Mouse (Mus musculus): Measurements from ENCODE around the gene Ncoa4. TPM values are rescaled to one million over a fixed set of nuclear protein-coding genes. Genes with fewer than 3 reads are reported as not detected.
"Not testable (repeated sequence)": the region's sequence is repeated elsewhere in the genome, so short reads cannot be mapped to it uniquely, and the experiment has no call there.

The Ncoa4 gene
- total and polyA plus RNA-seq, 2 experiments, result 39.6 to 134 TPM

DNA sequence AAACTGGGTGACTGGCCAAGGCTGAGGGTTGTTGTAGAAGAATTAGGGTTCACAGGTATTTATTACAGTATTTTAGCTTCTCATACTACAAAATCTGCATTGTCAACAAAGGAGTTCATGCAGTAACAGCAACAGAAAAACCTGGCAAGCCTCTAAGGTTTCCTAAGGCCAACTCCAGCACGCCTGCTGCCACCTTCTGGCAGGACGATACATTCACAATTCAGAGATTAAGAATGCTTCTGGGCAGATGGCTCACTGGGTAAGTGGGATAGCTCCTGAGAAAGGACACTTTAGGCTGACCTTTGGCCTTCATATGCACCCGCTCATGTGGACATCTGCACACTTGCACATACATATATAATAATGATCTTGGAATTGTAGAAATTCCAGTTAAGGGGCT lies 32.8 kb downstream of the Ncoa4 start:
- peaks cover 7% of the 10 kb centered on the region; the same call in 1 of the 2 replicates for H3K79me2 ChIP-seq (ENCODE audit: control insufficient read depth, insufficient read depth, low read length)
- peak; percentile 74 for DNase-seq (ENCODE audit: extremely low read depth, low read depth, low spot score)
- 17% methylated on average over 3 of the region's 3 CpGs for WGBS

DNA sequence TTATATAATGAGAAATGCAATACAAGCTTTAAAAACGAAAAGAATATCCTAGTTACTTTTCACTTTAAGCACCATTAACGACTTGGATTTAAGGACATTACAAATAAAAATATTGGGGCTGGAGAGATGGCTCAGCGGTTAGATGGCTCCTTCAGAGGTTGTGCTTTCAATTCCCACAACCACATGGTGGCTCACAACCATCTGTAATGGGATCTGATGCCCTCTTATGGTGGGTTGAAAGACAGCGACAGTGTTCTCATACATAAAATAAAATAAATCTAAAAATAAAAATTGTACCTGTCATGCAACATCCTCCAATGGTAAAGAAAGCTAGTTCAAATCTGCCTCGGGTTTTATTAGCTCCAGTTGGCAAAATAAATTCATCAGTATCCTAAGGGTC lies 33.9 kb downstream of the Ncoa4 start:
- TF ChIP-seq CTCF (IDR thresholded peaks at IDR 0.05; ENCODE audit: low read depth, low read length), result 0 out of 2 replicates have a peak, but pooled peaks have one; percentile 1
- not testable (repeated sequence) for H3K27ac ChIP-seq (replicated peaks; ENCODE audit: insufficient read depth, low read depth, low read length); DNase-seq (ENCODE audit: extremely low read depth, low read depth, low spot score); H3K27me3 ChIP-seq (ENCODE audit: control insufficient read depth, insufficient read depth, low read length); H3K4me1 ChIP-seq (ENCODE audit: control insufficient read depth, insufficient read depth, low read length); H3K9ac ChIP-seq (ENCODE audit: low read depth, low read length); H3K4me3 ChIP-seq (ENCODE audit: insufficient read depth, low read depth, low read length)
- 78% methylated on average over 5 of the region's 5 CpGs for WGBS
- Histone ChIP-seq H3K36me3 (ENCODE audit: control insufficient read depth, insufficient read depth, low read length) (peaks cover 58% of the 10 kb centered on the region), H3K79me2 (ENCODE audit: control insufficient read depth, insufficient read depth, low read length) (peaks cover 14% of the 10 kb centered on the region; the same call in 1 of the 2 replicates)

More for the DNA sequence above, 32.8 kb downstream of the Ncoa4 start:
- no peak overlapping the region for H3K9ac ChIP-seq (ENCODE audit: low read depth, low read length)
- peak; percentile 80 for TF ChIP-seq CTCF (IDR thresholded peaks at IDR 0.05; ENCODE audit: low read depth, low read length)
- TF ChIP-seq POLR2A (IDR thresholded peaks at IDR 0.05; ENCODE audit: extremely low read depth, insufficient read depth, low read length), result no peak
- no peaks in the 10 kb centered on the region for H3K27me3 ChIP-seq (ENCODE audit: control insufficient read depth, insufficient read depth, low read length)
- no peak overlapping the region for H3K4me3 ChIP-seq (ENCODE audit: insufficient read depth, low read depth, low read length)
- no peaks in the 10 kb centered on the region for H3K4me1 ChIP-seq (ENCODE audit: control insufficient read depth, insufficient read depth, low read length)
- no peak overlapping the region for H3K27ac ChIP-seq (replicated peaks; ENCODE audit: insufficient read depth, low read depth, low read length)
- H3K36me3 ChIP-seq (ENCODE audit: control insufficient read depth, insufficient read depth, low read length), result peaks cover 59% of the 10 kb centered on the region

DNA sequence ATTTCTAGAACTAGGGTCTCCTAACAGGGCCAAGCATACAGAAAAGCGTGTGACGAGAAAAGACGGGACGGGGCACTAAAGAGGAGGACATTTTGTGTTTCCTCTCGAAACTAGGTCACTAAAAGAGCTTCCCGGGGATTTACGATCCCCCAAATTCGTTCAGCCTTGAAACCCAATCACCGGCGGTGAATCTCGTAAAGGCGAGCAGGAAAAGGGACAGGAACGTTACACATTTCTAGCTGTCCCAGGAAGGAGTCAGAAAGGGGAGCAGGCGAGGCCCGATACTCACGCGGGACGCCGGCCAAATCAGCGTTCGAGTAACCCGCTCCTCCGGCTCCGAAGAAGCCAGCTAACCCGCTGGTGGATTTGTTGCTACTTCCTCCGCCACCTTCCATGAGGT lies 41.7 kb downstream of the Ncoa4 start:
- H3K9ac ChIP-seq (ENCODE audit: low read depth, low read length), result peak overlapping the region; percentile 88
- peak overlapping the region; percentile 96 for H3K4me3 ChIP-seq (ENCODE audit: insufficient read depth, low read depth, low read length)
- H3K79me2 ChIP-seq (ENCODE audit: control insufficient read depth, insufficient read depth, low read length), result peaks cover 43% of the 10 kb centered on the region
- H3K27ac ChIP-seq (replicated peaks; ENCODE audit: insufficient read depth, low read depth, low read length), result peak overlapping the region; percentile 94
- H3K4me1 ChIP-seq (ENCODE audit: control insufficient read depth, insufficient read depth, low read length), result peaks cover 18% of the 10 kb centered on the region
- no peaks in the 10 kb centered on the region for H3K27me3 ChIP-seq (ENCODE audit: control insufficient read depth, insufficient read depth, low read length)
- peaks cover 22% of the 10 kb centered on the region for H3K36me3 ChIP-seq (ENCODE audit: control insufficient read depth, insufficient read depth, low read length)
- DNase-seq (ENCODE audit: extremely low read depth, low read depth, low spot score), result peak; percentile 53
- under 1% methylated on average over 26 of the region's 26 CpGs for WGBS
- TF ChIP-seq POLR2A (IDR thresholded peaks at IDR 0.05; ENCODE audit: extremely low read depth, insufficient read depth, low read length) (0 out of 2 replicates have a peak, but pooled peaks have one; percentile 2), CTCF (IDR thresholded peaks at IDR 0.05; ENCODE audit: low read depth, low read length) (no peak)

DNA sequence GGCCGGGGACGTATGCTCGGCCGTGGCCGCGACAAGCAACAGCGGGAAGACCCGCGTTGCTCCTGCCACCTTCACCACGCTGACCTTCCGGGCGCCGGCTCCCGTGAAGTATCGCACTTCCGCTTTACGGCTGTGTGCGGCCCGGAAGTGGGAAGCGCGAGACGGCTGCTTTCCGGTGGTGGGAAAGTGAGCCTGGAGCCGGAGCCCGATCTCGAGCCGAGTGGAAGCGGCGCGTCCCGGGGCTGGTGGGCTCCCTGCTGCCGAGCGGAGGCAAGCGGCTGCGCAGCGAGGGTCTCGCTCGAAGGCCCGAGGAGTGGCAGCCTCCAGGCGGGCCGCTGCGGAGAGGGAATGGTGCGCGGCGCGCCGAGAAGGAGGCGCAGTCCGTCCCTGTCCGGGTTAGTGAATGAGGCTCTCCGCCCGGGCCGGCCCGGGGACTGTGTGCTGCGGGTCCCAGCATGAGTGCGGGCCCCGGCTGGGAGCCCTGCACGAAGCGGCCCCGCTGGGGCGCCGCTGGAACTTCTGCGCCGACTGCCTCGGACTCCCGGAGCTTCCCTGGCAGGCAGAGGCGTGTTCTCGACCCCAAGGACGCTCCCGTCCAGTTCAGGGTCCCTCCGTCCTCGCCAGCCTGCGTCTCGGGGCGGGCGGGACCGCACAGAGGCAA lies 42.3 kb downstream of the Ncoa4 start, which contains the start of the genes Timm23 and Parg:
TSS of gene Timm23 (minus strand) at position 108 of the 661 bp plus-strand sequence.
TSS of gene Parg (plus strand) at position 159 of the 661 bp plus-strand sequence.
- WGBS, result 1% methylated on average over 77 of the region's 77 CpGs
- no peaks in the 10 kb centered on the region for H3K27me3 ChIP-seq (ENCODE audit: control insufficient read depth, insufficient read depth, low read length)
- peak within 1 kb of the TSS; percentile 96 for H3K4me3 ChIP-seq (ENCODE audit: insufficient read depth, low read depth, low read length)
- TF ChIP-seq POLR2A (IDR thresholded peaks at IDR 0.05; ENCODE audit: extremely low read depth, insufficient read depth, low read length) (0 out of 2 replicates have a peak, but pooled peaks have one; percentile 34), CTCF (IDR thresholded peaks at IDR 0.05; ENCODE audit: low read depth, low read length) (no peak)
- peaks cover 43% of the 10 kb centered on the region for H3K79me2 ChIP-seq (ENCODE audit: control insufficient read depth, insufficient read depth, low read length)
- peak within 1 kb of the TSS; percentile 94 for H3K27ac ChIP-seq (replicated peaks; ENCODE audit: insufficient read depth, low read depth, low read length)
- peak within 1 kb of the TSS; percentile 97 for H3K9ac ChIP-seq (ENCODE audit: low read depth, low read length)
- DNase-seq (ENCODE audit: extremely low read depth, low read depth, low spot score), result peak; percentile 75
- H3K36me3 ChIP-seq (ENCODE audit: control insufficient read depth, insufficient read depth, low read length), result peaks cover 19% of the 10 kb centered on the region
- H3K4me1 ChIP-seq (ENCODE audit: control insufficient read depth, insufficient read depth, low read length), result peaks cover 18% of the 10 kb centered on the region

DNA sequence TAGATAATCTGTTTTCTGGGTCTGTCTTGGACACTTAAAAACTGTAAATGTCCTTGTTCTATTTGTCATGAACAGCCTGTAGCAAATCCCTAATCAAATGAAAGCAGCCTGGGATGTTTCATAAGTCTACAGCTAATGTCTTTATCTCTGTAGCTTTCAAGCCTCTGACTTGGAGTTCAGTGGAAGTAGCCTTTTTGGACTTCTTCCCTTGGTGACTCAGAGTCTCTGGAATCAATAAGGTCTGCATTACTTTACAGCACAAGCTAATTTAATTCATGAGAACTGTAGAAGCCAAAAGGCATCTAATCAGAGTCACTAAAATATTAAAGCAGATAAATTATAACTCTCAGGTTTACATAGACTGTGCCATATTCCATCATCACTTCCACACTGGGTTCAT lies 66.9 kb downstream of the Ncoa4 start:
- DNase-seq (ENCODE audit: extremely low read depth, low read depth, low spot score), result peak; percentile 9
- Histone ChIP-seq H3K79me2 (ENCODE audit: control insufficient read depth, insufficient read depth, low read length) (no peaks in the 10 kb centered on the region), H3K9ac (ENCODE audit: low read depth, low read length) (no peak overlapping the region), H3K27me3 (ENCODE audit: control insufficient read depth, insufficient read depth, low read length) (no peaks in the 10 kb centered on the region), H3K4me3 (ENCODE audit: insufficient read depth, low read depth, low read length) (no peak overlapping the region), H3K27ac (replicated peaks; ENCODE audit: insufficient read depth, low read depth, low read length) (no peak overlapping the region), H3K4me1 (ENCODE audit: control insufficient read depth, insufficient read depth, low read length) (no peaks in the 10 kb centered on the region), H3K36me3 (ENCODE audit: control insufficient read depth, insufficient read depth, low read length) (peaks cover 5% of the 10 kb centered on the region; the same call in 1 of the 2 replicates)
- no peak for TF ChIP-seq CTCF (IDR thresholded peaks at IDR 0.05; ENCODE audit: low read depth, low read length)
- TF ChIP-seq POLR2A (IDR thresholded peaks at IDR 0.05; ENCODE audit: extremely low read depth, insufficient read depth, low read length), result no peak

DNA sequence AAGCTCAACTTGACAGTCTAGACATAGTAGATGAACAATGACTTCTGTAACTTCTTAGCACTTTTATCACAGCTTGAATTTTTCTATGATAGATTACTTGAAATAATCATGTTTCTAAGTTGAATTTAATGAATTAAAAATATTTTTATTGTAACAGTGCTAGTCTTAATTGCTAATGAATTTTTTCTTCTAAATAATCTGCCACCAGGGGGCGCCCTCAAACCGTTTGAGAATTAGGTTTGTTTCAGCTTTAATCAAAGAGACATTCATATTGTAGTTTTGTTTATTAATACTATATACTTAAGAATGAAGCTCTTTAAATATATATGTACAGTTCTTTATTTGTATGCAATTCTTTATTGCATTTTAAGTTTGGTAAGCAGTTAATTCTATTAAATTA lies 69.3 kb downstream of the Ncoa4 start:
- WGBS, result 1% methylated on average over 2 of the region's 2 CpGs
- Histone ChIP-seq H3K27ac (replicated peaks; ENCODE audit: insufficient read depth, low read depth, low read length) (no peak overlapping the region), H3K36me3 (ENCODE audit: control insufficient read depth, insufficient read depth, low read length) (peaks cover 7% of the 10 kb centered on the region; the same call in 1 of the 2 replicates), H3K9ac (ENCODE audit: low read depth, low read length) (no peak overlapping the region), H3K4me3 (ENCODE audit: insufficient read depth, low read depth, low read length) (no peak overlapping the region), H3K79me2 (ENCODE audit: control insufficient read depth, insufficient read depth, low read length) (no peaks in the 10 kb centered on the region), H3K4me1 (ENCODE audit: control insufficient read depth, insufficient read depth, low read length) (no peaks in the 10 kb centered on the region), H3K27me3 (ENCODE audit: control insufficient read depth, insufficient read depth, low read length) (no peaks in the 10 kb centered on the region)
- TF ChIP-seq CTCF (IDR thresholded peaks at IDR 0.05; ENCODE audit: low read depth, low read length), result peak; percentile 31
- TF ChIP-seq POLR2A (IDR thresholded peaks at IDR 0.05; ENCODE audit: extremely low read depth, insufficient read depth, low read length), result no peak
- DNase-seq (ENCODE audit: extremely low read depth, low read depth, low spot score), result peak; percentile 14

Other genes starting within 250 kb of the Ncoa4 start
- 0.92 and 2.4 TPM in 2 replicates for gene Galnt15, start 130.9 kb upstream of the Ncoa4 start, total RNA-seq (2014; rRNA removed)
- gene Galnt15, start 130.9 kb upstream of the Ncoa4 start, polyA plus RNA-seq (2012; rRNA removed), result 0.30 and 0.62 TPM in 2 replicates
- 34.0 and 46.1 TPM in 2 replicates for gene Oxnad1, start 74.5 kb upstream of the Ncoa4 start, total RNA-seq (2014; rRNA removed)
- 27.6 and 30.3 TPM in 2 replicates for gene Oxnad1, start 74.5 kb upstream of the Ncoa4 start, polyA plus RNA-seq (2012; rRNA removed)
- gene Dph3, start 74.1 kb upstream of the Ncoa4 start, total RNA-seq (2014; rRNA removed), result 15.1 and 25.2 TPM in 2 replicates
- gene Dph3, start 74.1 kb upstream of the Ncoa4 start, polyA plus RNA-seq (2012; rRNA removed), result 16.2 and 17.7 TPM in 2 replicates
- not detected in 2 replicates for gene Msmb, start 17.8 kb upstream of the Ncoa4 start, total RNA-seq (2014; rRNA removed)
- gene Msmb, start 17.8 kb upstream of the Ncoa4 start, polyA plus RNA-seq (2012; rRNA removed), result not detected in 2 replicates
- gene Timm23, start 42.0 kb downstream of the Ncoa4 start, total RNA-seq (2014; rRNA removed), result 191 and 195 TPM in 2 replicates
- 122 and 156 TPM in 2 replicates for gene Timm23, start 42.0 kb downstream of the Ncoa4 start, polyA plus RNA-seq (2012; rRNA removed)
- 21.0 and 25.1 TPM in 2 replicates for gene Parg, start 42.1 kb downstream of the Ncoa4 start, total RNA-seq (2014; rRNA removed)
- 2.8 TPM in 2 replicates for gene Parg, start 42.1 kb downstream of the Ncoa4 start, polyA plus RNA-seq (2012; rRNA removed)
- 0.09 and 0.20 TPM in 2 replicates for gene Ogdhl, start 162.2 kb downstream of the Ncoa4 start, total RNA-seq (2014; rRNA removed)
- 0.05 TPM in 1 of 2 replicates, not detected in the other for gene Ogdhl, start 162.2 kb downstream of the Ncoa4 start, polyA plus RNA-seq (2012; rRNA removed)
- not detected in 2 replicates for gene 1700024G13Rik, start 228.5 kb downstream of the Ncoa4 start, total RNA-seq (2014; rRNA removed)
- not detected in 2 replicates for gene 1700024G13Rik, start 228.5 kb downstream of the Ncoa4 start, polyA plus RNA-seq (2012; rRNA removed)

Data from liver, adult 2 months (tissue).